Mouse (Mus musculus): ENCODE data around the gene Nenf.
A peak's percentile ranks its signal among the peaks of the same experiment; 100 is the strongest.

DNA sequence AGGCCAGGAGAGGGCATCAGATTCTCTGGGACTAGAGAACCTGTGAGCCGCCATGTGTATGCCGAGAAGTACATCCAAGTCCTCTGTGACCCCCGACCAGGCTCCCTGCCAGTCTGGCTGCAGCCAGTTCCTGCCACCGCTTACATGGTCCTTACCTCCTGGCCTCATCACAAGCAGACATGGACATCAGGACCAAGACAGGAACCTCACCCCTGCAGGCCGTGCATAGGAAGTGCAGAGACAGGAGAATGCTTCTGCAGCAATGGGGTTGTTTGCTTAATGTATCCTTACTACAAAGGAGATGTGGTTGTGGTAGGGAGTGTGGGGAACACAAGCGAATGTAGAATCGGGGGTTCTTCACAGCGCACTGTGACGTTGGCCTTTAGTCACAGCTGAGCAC is 11.7 kb downstream of the Nenf start:
- TF ChIP-seq CTCF (conservative IDR thresholded peaks at IDR 0.05; ENCODE audit: insufficient read depth, insufficient read length, low read depth, low read length) (0 out of 2 replicates have a peak, but pooled peaks have one; percentile 25), POLR2A (IDR thresholded peaks at IDR 0.05; ENCODE audit: low read depth, low read length) (no peak)

Data from kidney, adult 2 months (tissue).